Mouse (Mus musculus) testis, postnatal 10 days (tissue): ENCODE data around the gene Kdm6b.

Source experiments
- DNase-seq: peaks from one replicate; pipeline ENCODE4 v3.0.0; 2021; ENCODE audit warnings: low spot score

The Kdm6b gene

DNA sequence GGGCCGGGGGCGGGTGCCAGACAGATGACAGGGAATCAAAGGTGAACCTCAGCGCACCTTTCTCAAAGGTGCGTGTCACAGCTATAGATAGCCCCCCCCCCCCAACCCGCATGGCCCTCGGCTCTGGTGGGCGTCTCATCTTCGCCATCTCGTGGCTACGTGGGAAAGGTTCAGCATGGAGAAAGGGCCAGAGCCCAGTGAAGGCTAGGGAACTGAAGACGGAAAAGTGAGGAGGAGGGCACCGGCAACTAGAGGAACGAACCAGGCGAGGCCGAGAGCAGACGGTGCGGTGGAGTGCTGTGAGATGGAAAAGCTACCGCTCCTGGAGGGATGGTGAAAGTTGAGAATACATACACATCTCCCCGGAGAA, 6.0 kb upstream of the Kdm6b start:
- DNase-seq, result peak; percentile 65

- DNase-seq, result peak; percentile 94
These were observed 5.3 kb upstream of the Kdm6b start for GRCm38 (mm10) chr11:69418481-69419442.

DNA sequence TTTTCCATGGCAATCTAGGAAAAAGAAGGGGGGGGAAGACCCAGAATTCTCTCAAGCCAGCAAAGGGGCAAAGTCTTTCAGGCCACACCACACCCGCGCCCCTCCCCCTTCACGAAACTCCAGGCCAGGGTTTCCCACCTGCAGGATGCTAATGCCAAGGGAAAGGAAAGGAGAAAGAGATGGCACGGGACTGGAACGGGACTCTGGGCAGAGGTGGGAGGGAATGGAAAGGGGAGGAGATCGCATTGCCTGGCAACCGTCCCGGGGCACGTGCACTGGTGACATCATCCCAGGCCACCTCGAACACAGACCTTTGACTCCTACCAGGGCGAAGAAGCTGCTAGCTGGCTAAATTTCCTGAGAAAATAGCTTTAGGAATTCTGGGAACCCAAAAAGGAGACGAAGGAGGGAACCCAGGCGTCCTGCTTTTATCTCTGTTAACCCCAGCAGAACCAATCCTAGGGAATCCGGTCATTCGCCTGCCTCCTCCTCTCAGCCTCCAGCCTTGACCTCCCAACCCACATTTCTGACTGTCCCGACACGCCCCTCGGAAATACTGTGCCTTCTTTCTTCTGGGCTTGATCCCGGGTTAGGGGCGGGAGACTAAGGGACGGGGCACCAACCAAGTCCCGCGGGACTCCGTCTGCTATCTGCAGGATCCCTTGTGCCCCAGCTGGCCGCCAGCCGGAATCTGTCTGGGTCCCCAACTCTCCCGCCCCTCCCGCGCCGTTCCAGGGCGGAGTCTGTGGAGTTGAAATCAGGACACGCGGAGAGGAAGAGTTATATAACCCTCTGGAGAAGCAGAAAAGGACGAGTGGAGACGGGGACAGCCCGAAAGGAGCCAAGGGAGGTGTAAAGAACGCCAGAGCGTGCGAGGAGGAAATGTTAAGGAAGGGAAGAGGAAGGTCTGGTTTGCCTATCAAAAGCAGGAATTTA, 4.2 kb upstream of the Kdm6b start:
- peak; percentile 99 for DNase-seq

- no peak for DNase-seq
These were observed 3.5 kb upstream of the Kdm6b start for GRCm38 (mm10) chr11:69416921-69417448.

DNA sequence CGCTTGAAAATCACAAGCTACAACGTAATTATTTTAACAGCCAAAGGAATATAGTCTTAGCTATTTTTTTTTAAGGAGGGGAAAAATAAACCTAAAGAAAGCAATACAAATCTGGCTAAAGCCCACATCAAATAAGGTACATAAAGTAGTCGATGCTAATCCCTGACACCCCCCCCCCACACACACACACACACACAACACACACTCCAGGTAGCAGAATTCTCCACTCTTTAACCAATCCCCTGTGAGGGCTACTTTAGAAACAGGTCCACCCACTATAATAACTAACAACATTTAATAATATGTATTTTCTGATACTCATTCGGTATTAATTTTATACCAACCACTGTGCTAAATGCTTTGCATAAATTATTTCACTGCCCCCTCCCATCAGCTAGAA, 3.0 kb upstream of the Kdm6b start:
- DNase-seq, result no peak

DNA sequence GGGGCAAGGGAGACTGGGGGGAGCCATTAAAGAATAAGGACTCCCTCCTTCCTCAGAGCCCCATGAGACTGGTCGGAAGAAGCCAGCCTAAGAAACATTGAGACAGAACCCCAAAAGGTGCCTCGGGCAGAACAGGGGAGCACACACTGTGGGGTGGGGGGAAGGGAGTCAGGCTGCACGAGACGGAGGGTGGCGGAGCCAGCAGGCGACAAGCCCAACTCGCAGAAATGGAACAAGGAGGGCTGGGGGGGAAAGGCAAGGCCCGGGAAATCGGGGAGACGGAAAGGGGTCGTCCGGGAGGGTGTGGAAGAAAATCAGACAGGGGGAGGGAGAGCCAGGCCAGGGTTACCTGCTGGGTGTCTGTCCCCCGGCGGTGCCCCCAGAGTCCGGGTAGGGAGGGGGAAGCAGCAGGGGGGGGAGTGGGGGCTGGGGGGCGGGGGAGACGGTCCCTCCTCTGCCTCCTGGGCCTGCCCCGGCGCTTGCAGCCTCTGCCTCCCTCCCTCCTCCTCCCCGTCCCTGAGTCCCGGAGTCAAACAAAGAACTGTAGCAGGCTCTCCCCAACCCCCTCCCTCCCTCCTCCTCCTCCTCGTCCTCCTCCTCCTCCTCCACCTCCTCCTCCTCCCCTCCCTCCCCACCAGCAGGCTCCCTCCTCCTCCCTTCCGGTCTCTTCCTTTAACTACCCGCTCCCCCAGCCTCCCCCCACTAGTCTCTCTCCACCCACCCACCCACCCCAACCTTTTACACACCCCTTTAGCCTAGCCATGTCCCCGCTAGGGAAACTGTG, 2.4 kb upstream of the Kdm6b start:
- peak; percentile 75 for DNase-seq

DNA sequence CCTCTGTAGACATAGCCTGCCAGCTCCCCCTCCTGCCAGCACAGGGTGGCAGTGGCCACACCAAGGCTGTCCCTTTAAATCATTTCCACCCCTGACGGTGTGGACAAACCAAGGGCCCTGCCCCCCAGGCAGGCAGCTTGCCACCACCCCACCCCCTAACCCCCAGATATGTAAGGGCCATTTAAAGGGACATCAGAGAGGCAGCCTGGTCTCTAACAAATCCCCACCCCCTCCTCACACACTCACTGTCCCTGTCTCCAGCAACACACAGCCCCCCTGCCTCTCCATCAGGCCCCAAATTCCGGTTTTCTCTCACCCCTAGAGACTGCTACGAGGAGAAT, 1.8 kb upstream of the Kdm6b start:
- peak; percentile 70 for DNase-seq

GRCm38 (mm10) chr11:69414421-69415326, 1.2 kb upstream of the Kdm6b start:
- no peak for DNase-seq

- no peak for DNase-seq
These were observed 927 bp downstream of the Kdm6b start for GRCm38 (mm10) chr11:69412548-69412947.

DNA sequence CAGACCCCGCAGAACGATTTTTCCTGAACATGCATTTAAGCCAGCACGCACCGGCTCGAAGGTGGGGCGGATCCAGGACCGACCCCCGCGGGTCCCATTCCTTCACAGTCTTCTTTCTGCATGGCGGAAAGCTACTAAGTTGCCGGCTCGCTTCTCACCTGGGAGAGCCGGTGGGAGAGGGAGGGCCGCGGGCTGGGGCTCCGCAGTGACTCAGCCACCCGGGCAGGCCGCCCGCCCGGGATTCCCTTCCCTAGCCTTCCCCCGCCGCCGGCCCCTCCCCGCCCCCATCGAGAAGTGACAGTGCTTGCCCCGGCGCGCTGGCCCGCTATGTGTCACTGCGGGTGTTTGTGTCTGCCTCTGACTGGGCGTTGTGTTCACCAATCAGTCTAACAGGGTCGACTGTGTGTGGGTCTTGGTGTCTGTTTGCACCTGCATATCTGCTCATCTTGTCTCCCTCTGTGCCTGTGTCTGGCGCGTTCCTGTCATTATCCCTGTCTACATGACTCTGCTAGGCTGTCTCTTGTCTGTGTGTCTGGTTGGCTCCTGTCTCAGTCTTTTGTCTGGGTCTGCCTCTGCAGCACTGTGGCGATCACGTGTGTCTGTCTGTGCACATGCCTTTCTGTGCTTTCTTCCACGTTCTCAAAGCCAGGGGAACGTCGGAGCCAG, 1.8 kb downstream of the Kdm6b start:
- peak; percentile 83 for DNase-seq

DNA sequence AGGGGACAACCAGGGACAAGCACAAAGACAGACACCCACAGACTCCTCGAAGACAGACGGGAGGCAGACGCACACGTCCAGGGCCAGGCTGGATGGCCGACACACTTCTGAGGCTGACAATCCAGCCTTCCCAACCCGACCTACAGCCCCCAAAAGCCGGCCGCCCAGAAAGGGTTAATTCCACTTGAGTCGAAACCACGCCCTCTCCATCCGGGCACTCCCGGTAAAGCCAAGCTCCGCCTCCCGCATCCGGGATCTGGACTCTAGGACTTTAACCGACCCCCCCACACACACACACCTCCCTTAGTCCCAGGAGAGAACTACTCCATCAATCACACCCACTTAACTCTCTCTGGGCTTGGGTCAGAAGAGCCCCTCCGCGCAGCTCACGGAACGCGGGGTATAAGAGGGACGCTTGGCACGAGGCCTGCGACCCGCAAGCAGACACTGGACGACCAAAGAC, 2.4 kb downstream of the Kdm6b start:
- DNase-seq, result peak; percentile 99

DNA sequence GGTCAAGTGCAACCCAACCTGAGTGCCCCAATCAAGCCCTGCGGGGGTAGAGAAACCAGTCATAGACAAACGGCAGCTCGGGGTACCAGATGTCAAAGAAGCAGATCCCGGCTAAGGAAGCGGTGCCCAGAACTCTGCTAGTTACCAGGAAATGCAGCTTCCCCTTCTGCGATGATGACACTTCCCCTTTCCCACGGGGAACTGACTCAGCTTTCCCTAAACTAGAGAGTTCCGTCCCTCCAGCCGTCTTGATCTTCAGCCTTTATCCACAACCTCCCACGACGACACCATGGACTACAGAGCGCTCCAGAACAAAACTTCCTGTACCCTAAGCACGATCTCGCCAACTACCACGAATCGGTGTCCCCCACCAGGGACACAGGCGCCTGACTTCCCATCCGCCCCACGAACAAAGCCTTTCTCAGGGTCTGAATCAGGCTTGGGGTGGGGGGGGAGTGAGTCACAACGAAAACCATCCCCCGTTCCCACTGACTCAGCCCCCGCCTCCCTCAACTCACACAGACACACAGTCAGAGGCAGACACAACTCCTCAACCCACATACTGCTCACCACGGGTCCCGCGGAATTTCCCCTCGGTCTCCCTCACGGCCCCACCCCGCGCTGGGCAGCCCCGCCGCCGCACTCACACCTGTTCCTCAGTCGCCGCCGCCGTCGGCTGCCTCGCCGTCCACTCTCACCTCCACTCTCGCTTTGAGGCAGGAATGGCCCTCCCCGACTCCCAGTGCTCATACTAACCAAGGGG, 3.0 kb downstream of the Kdm6b start:
- DNase-seq, result peak; percentile 76

GRCm38 (mm10) chr11:69410045-69410309, 3.5 kb downstream of the Kdm6b start:
- no peak for DNase-seq

GRCm38 (mm10) chr11:69409378-69410044, 4.0 kb downstream of the Kdm6b start:
- peak; percentile 94 for DNase-seq

DNA sequence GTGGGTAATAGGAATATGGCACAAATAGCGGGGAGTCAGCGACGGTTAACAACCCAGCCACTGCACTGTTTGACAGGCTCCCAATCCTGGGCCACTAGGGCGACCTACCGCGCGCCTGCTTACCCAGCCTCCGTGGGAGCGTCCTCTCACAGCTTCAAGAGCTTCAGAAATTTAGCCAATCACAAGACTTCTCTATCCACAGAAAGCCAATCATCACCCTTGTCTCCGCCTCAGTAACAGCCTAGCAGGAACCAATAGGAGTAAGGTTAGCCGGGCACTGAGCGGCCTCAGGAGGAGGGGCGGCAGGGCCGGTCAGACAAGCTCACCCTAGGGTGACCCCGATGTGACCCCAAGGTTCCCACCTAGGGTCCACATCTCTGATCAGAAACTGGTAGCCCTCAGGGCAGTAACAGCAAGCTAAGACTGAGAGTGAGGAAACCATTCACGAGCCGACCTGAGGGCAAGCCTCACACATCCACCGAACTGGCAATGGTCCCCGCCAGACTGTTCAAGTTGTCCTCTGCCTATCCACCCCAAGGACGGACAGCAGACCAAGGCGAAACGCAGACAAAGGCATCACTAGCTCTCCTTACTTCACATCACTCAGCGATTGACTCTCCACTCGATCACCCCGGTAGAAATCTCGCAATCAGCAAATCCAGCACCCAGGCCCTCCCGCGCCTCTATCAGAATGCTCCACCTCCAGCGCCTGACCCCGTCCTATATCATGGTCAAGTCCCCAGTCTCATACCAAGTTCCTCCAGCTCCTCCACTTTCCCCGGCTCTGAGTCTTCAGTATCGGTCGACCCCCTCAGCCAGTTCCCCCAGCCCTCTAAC, 4.7 kb downstream of the Kdm6b start:
- DNase-seq, result peak; percentile 73

DNA sequence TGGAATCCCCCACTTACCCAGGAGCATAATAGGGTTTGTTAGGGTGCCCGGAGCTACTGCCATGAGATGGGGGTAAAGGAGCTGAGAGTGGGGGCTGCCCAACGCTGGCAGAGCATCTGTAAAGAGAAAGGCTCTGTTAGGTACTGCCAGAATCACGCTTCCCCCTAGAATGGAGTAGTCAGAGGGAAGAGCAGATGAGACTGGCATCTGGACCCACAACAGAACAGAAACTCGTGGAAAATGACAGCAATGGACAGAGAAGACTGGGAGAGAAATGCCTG, 5.8 kb downstream of the Kdm6b start:
- no peak for DNase-seq

- no peak for DNase-seq
These were observed 6.4 kb downstream of the Kdm6b start for GRCm38 (mm10) chr11:69406867-69407723.
